8 mouse cellular contexts compared by ENCODE assay signal in the genomic region with DNA sequence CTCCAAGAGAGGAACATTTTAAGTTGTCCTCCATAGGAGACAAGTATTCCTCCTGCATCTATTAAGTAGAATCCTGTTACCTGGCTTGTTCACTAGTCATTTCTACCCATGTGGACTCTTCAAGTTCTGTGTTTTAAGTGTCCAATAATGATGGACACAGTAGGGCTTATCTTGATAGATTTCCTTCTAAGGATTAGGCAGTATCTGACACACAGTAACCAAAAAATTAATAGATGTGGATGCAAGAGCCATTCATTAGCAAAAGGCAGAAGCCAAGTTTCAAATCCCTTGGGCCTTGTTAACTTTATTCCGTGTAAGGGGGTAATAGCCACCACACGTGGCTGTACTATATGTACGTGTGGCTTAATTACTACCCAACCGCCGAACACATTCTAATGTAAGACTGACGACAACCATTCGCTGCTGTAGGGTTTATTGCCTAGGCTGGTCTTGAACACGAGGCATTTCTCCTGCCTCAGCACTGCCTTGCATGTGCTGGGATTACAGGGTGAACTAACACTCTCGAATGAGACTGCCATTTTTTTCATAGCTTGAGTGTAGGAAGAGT. TPM values are rescaled to one million over a fixed set of nuclear protein-coding genes. Genes with fewer than 3 reads are reported as not detected.
DNase-seq lines count a peak whose midpoint lies in the region; ATAC-seq and TF ChIP-seq lines count a peak whose summit lies in the region.

No protein-coding gene starts in this region.

- H3K9me3 ChIP-seq in heart, embryonic 16.5 days (replicated peaks; ENCODE audit: control insufficient read depth, low read length), result no peaks in the 10 kb centered on the region
- H3K9me3 ChIP-seq in MEL (replicated peaks; ENCODE audit: insufficient read depth, low read length), result no peaks in the 10 kb centered on the region
- H3K9me3 ChIP-seq in forebrain, embryonic 16.5 days (ENCODE audit: control insufficient read depth, low read length), result no peaks in the 10 kb centered on the region

- WGBS in heart, embryonic 16.5 days, result 1% methylated on average over 9 of the region's 9 CpGs
- WGBS in forebrain, embryonic 16.5 days, result under 1% methylated on average over 9 of the region's 9 CpGs

- intact Hi-C loops in heart, postnatal 14 days (cut with DNase I), result no loop called here

- peaks cover 14% of the 10 kb centered on the region for H3K4me1 ChIP-seq in heart, embryonic 16.5 days (ENCODE audit: control insufficient read depth, insufficient read depth, low read length)
- H3K4me1 ChIP-seq in MEL (ENCODE audit: control insufficient read depth in 1 of 2, insufficient read depth in 2 of 2, low read length in 2 of 2), result peaks cover 6 to 16% of the 10 kb centered on the region in 2 experiments
- peaks cover 12% of the 10 kb centered on the region for H3K4me1 ChIP-seq in forebrain, embryonic 16.5 days (replicated peaks; ENCODE audit: control insufficient read depth, insufficient read depth, low read length)

- DNase-seq in heart, postnatal 14 days, result no peak
- DNase-seq in MEL (ENCODE audit: low read depth, low spot score), result no peak
- no peak for DNase-seq in embryo, embryonic 11 days
- no peak for DNase-seq in ovary, adult 18-20 months (ENCODE audit: low spot score)
- no peak for DNase-seq in layer of hippocampus, postnatal 25 days (ENCODE audit: extremely low spot score in 1 of 2, low spot score in 1 of 2)

- no peak for TF ChIP-seq RAD21 in MEL (IDR thresholded peaks at IDR 0.05; ENCODE audit: low read depth, low read length)

- peak overlapping the region; percentile 85 for H3K27ac ChIP-seq in heart, embryonic 16.5 days (ENCODE audit: low read length)
- peak overlapping the region; percentile 79 for H3K27ac ChIP-seq in MEL (ENCODE audit: control insufficient read depth, low read depth, low read length)
- H3K27ac ChIP-seq in forebrain, embryonic 16.5 days (ENCODE audit: low read length), result peak overlapping the region; percentile 60

- no peak for TF ChIP-seq POLR2A in MEL (IDR thresholded peaks at IDR 0.05; ENCODE audit: control insufficient read depth in 1 of 2, insufficient read depth in 1 of 2, low read depth in 1 of 2, low read length in 2 of 2, poor library complexity in 1 of 2)

- peak overlapping the region; percentile 86 for H3K4me2 ChIP-seq in heart, embryonic 16.5 days (ENCODE audit: low read depth, low read length)
- peak overlapping the region; percentile 83 for H3K4me2 ChIP-seq in forebrain, embryonic 16.5 days (ENCODE audit: low read length)

- no peak for TF ChIP-seq CTCF in MEL (IDR thresholded peaks at IDR 0.05 in 2 of 3, conservative IDR thresholded peaks at IDR 0.05 in 1 of 3; ENCODE audit: control insufficient read depth in 1 of 3, insufficient read depth in 1 of 3, low read depth in 2 of 3, low read length in 3 of 3, poor library complexity in 1 of 3, severe bottlenecking in 1 of 3)

- 0 out of 4 replicates have a peak, but pooled peaks of 1 of the 2 experiments have one; percentile 3 for TF ChIP-seq EP300 in MEL (IDR thresholded peaks at IDR 0.05; ENCODE audit: low read depth in 1 of 2, low read length in 2 of 2)

- H3K36me3 ChIP-seq in heart, embryonic 16.5 days (ENCODE audit: control insufficient read depth, insufficient read depth), result peaks cover 3% of the 10 kb centered on the region
- H3K36me3 ChIP-seq in MEL (ENCODE audit: control insufficient read depth in 1 of 2, insufficient read depth in 2 of 2, low read length in 2 of 2), result peaks cover 31 to 35% of the 10 kb centered on the region in 2 experiments
- peaks cover 2% of the 10 kb centered on the region; the same call in 1 of the 2 replicates for H3K36me3 ChIP-seq in forebrain, embryonic 16.5 days (ENCODE audit: control insufficient read depth, insufficient read depth)

- peak overlapping the region; percentile 96 for H3K4me3 ChIP-seq in heart, embryonic 16.5 days (ENCODE audit: low read length)
- peak overlapping the region; percentile 72 to 77 for H3K4me3 ChIP-seq in MEL (ENCODE audit: control insufficient read depth in 1 of 2, insufficient read depth in 1 of 2, low read depth in 2 of 2, low read length in 2 of 2)
- H3K4me3 ChIP-seq in forebrain, embryonic 16.5 days (replicated peaks; ENCODE audit: low read length), result peak overlapping the region; percentile 64

- ATAC-seq in heart, embryonic 16.5 days (replicated peaks; ENCODE audit: extremely low read depth, insufficient read depth, low FRiP score), result no peak
- no peak for ATAC-seq in forebrain, embryonic 16.5 days
- peak; percentile 29; the same call in 1 of the 2 replicates for ATAC-seq in megakaryocyte-erythroid progenitor cell, adult 5-6 weeks (replicated peaks; ENCODE audit: low FRiP score, low TSS enrichment, poor library complexity, severe bottlenecking)

- peak overlapping the region; percentile 91 for H3K9ac ChIP-seq in heart, embryonic 16.5 days (ENCODE audit: low read length)
- H3K9ac ChIP-seq in MEL (ENCODE audit: control insufficient read depth, low read depth, low read length, poor library complexity, severe bottlenecking), result peak overlapping the region; percentile 83
- peak overlapping the region; percentile 68 for H3K9ac ChIP-seq in forebrain, embryonic 16.5 days (replicated peaks; ENCODE audit: low read depth, low read length)

- H3K79me2 ChIP-seq in MEL (ENCODE audit: control insufficient read depth, insufficient read depth, low read length, poor library complexity), result peaks cover 26% of the 10 kb centered on the region

- H3K27me3 ChIP-seq in heart, embryonic 16.5 days (ENCODE audit: control insufficient read depth, insufficient read depth, low read length), result no peaks in the 10 kb centered on the region
- no peaks in the 10 kb centered on the region for H3K27me3 ChIP-seq in MEL (ENCODE audit: control insufficient read depth in 1 of 2, insufficient read depth in 2 of 2, low read length in 2 of 2)
- H3K27me3 ChIP-seq in forebrain, embryonic 16.5 days (replicated peaks; ENCODE audit: control insufficient read depth, insufficient read depth, low read length), result peaks cover 7% of the 10 kb centered on the region; the same call in 1 of the 2 replicates

TF ChIP-seq in MEL, 35 proteins besides CTCF, POLR2A, EP300 and RAD21:
- peak; percentile 42; the same call in 1 of the 2 replicates for TF ChIP-seq JUND (IDR thresholded peaks at IDR 0.05; ENCODE audit: low read depth, low read length)
- peak; percentile 94; the same call in 1 of the 2 replicates for TF ChIP-seq POLR2AphosphoS5 (IDR thresholded peaks at IDR 0.05; ENCODE audit: borderline replicate concordance, low read depth, low read length)
- TF ChIP-seq MYC (IDR thresholded peaks at IDR 0.05; ENCODE audit: low read depth, low read length), result peak; percentile 97
- no peak for TF ChIP-seq ZKSCAN1 (IDR thresholded peaks at IDR 0.05; ENCODE audit: low read depth, low read length)
- TF ChIP-seq MAX (IDR thresholded peaks at IDR 0.05; ENCODE audit: low read length), result peak; percentile 75; the same call in 1 of the 2 replicates
- no peak for TF ChIP-seq MAZ (IDR thresholded peaks at IDR 0.05; ENCODE audit: low read depth, low read length)
- no peak for TF ChIP-seq GATA1 (IDR thresholded peaks at IDR 0.05; ENCODE audit: low read depth, low read length)
- TF ChIP-seq BHLHE40 (IDR thresholded peaks at IDR 0.05; ENCODE audit: borderline replicate concordance, low read depth, low read length), result no peak
- peak; percentile 92 for TF ChIP-seq CHD1 (IDR thresholded peaks at IDR 0.05; ENCODE audit: low read depth, low read length)
- no peak for TF ChIP-seq GABPA (IDR thresholded peaks at IDR 0.05; ENCODE audit: low read depth, low read length)
- peak; percentile 88; the same call in 1 of the 2 replicates for TF ChIP-seq MXI1 (IDR thresholded peaks at IDR 0.05; ENCODE audit: low read depth, low read length)

RNA-seq across cellular contexts. Expression of a gene that starts 0.6 kb away (rescaled TPM):
- polyA plus RNA-seq in heart, embryonic 16.5 days (2015; fragmentation: Nextera tagmentation; extraction: Ambion mirVana), result 7.9 and 8.8 TPM in 2 replicates
- total RNA-seq in heart, postnatal 14 days (2021), result 10 to 100 TPM in 1 of 2 experiments, 1 to 10 TPM in 1; 8.1 to 10.5 TPM
- 53.7 and 57.0 TPM in 2 replicates for total RNA-seq in MEL (2012; rRNA removed)
- polyA plus RNA-seq in MEL (2012; ENCODE audit: insufficient read depth in 1 of 2, insufficient read length in 2 of 2, low read depth in 1 of 2, low replicate concordance in 2 of 2, missing spikeins in 1 of 2), result 1,000 to 10,000 TPM in 1 of 2 experiments, 10 to 100 TPM in 1; 73.3 to 1,483 TPM
- polyA plus RNA-seq in forebrain, embryonic 16.5 days (2015; fragmentation: Nextera tagmentation; extraction: Ambion mirVana), result 14.8 and 15.8 TPM in 2 replicates
- 71.0 and 86.0 TPM in 2 replicates for total RNA-seq in megakaryocyte-erythroid progenitor cell, adult 5-6 weeks (2014; fragmentation: Nextera tagmentation)
- total RNA-seq in megakaryocyte-erythroid progenitor cell, adult 5-6 weeks (2017), result 45.3 and 66.4 TPM in 2 replicates
- total RNA-seq in layer of hippocampus, postnatal 25 days (2021), result 10 to 100 TPM; 17.6 to 24.1 TPM

RNA-seq across cellular contexts. Expression of a gene that starts 50.8 kb away (rescaled TPM):
- 5.1 and 6.2 TPM in 2 replicates for polyA plus RNA-seq in heart, embryonic 16.5 days (2015; fragmentation: Nextera tagmentation; extraction: Ambion mirVana)
- 10 to 100 TPM in 1 of 2 experiments, 1 to 10 TPM in 1; 7.0 to 10.7 TPM for total RNA-seq in heart, postnatal 14 days (2021)
- 10.4 and 12.8 TPM in 2 replicates for total RNA-seq in MEL (2012; rRNA removed)
- 10 to 100 TPM; 31.8 to 56.2 TPM for polyA plus RNA-seq in MEL (2012; ENCODE audit: insufficient read depth in 1 of 2, insufficient read length in 2 of 2, low read depth in 1 of 2, low replicate concordance in 2 of 2, missing spikeins in 1 of 2)
- polyA plus RNA-seq in forebrain, embryonic 16.5 days (2015; fragmentation: Nextera tagmentation; extraction: Ambion mirVana), result 13.0 and 13.6 TPM in 2 replicates
- total RNA-seq in megakaryocyte-erythroid progenitor cell, adult 5-6 weeks (2014; fragmentation: Nextera tagmentation), result 6.5 and 8.3 TPM in 2 replicates
- total RNA-seq in megakaryocyte-erythroid progenitor cell, adult 5-6 weeks (2017), result 5.2 and 6.7 TPM in 2 replicates
- total RNA-seq in layer of hippocampus, postnatal 25 days (2021), result 10 to 100 TPM; 16.2 to 23.3 TPM

RNA-seq across cellular contexts. Expression of a gene that starts 51.0 kb away (rescaled TPM):
- 40.8 and 47.4 TPM in 2 replicates for polyA plus RNA-seq in heart, embryonic 16.5 days (2015; fragmentation: Nextera tagmentation; extraction: Ambion mirVana)
- 10 to 100 TPM; 30.0 to 41.7 TPM for total RNA-seq in heart, postnatal 14 days (2021)
- total RNA-seq in MEL (2012; rRNA removed), result 688 and 860 TPM in 2 replicates
- 100 to 1,000 TPM; 298 to 548 TPM for polyA plus RNA-seq in MEL (2012; ENCODE audit: insufficient read depth in 1 of 2, insufficient read length in 2 of 2, low read depth in 1 of 2, low replicate concordance in 2 of 2, missing spikeins in 1 of 2)
- 47.0 and 47.6 TPM in 2 replicates for polyA plus RNA-seq in forebrain, embryonic 16.5 days (2015; fragmentation: Nextera tagmentation; extraction: Ambion mirVana)
- 439 and 454 TPM in 2 replicates for total RNA-seq in megakaryocyte-erythroid progenitor cell, adult 5-6 weeks (2014; fragmentation: Nextera tagmentation)
- total RNA-seq in megakaryocyte-erythroid progenitor cell, adult 5-6 weeks (2017), result 1,383 and 1,827 TPM in 2 replicates
- 10 to 100 TPM; 26.7 to 35.0 TPM for total RNA-seq in layer of hippocampus, postnatal 25 days (2021)

Comparison
In these comparisons a context has a peak if more than half of its experiments do, and no peak if none do; other contexts are left out.
1. RNA of a gene that starts 51.0 kb away (total RNA-seq): 439 to 1,827 TPM in megakaryocyte-erythroid progenitor cell, adult 5-6 weeks and 688 to 860 TPM in MEL; 30.0 to 41.7 TPM in heart, postnatal 14 days and 26.7 to 35.0 TPM in layer of hippocampus, postnatal 25 days; every median in the first group is over 10 times any median in the second.
2. Peak in every context shown above with its lines, with median percentiles within 50 percentile points of each other: H3K27ac ChIP-seq, H3K4me3 ChIP-seq and H3K9ac ChIP-seq.